Mouse (Mus musculus): ENCODE data around the gene Podn. TPM values are rescaled to one million over a fixed set of nuclear protein-coding genes. Genes with fewer than 3 reads are reported as not detected.

The Podn gene
- polyA plus RNA-seq, 1 experiment = 0.02 TPM

GRCm38 (mm10) chr4:108014466-108014865 lies 81.8 kb downstream of the Podn start:
- TF ChIP-seq CEBPB (IDR thresholded peaks at IDR 0.05; ENCODE audit: low read depth) (no peak), MAX (IDR thresholded peaks at IDR 0.05) (no peak), CTCF (IDR thresholded peaks at IDR 0.05; ENCODE audit: control insufficient read depth, insufficient read depth, insufficient read length) (no peak)

DNA sequence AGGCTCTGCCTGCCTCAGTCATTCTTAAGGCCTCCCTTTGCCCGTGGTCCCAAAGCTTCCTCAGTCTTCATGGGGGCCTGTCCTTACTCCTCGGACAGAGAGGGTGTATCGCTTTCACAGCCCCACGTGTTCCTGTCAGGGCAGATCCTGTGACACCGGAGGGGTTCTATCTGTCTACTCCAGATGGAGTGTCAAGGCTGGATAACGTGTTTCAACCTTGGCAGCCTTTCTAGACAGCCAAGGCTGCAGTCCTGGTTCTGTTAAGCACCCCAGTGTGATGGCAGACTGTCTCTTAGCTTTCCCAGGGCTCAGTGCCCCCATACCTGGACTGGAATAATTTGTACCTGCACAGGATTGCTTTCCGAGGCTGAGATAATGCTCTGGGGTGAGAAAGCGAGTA lies 87.7 kb downstream of the Podn start:
- Histone ChIP-seq H3K36me3 (ENCODE audit: control insufficient read depth, insufficient read depth) (no peaks in the 10 kb centered on the region), H3K27me3 (ENCODE audit: control insufficient read depth, insufficient read depth, insufficient read length) (peaks cover 28% of the 10 kb centered on the region), H3K79me3 (ENCODE audit: low read depth) (no peaks in the 10 kb centered on the region), H3K79me2 (ENCODE audit: control insufficient read depth, insufficient read depth) (no peaks in the 10 kb centered on the region), H3ac (ENCODE audit: control insufficient read depth, insufficient read length, low read depth) (no peak overlapping the region), H3K4me3 (ENCODE audit: insufficient read depth, poor library complexity, severe bottlenecking) (no peak overlapping the region)
- TF ChIP-seq FOSL1 (IDR thresholded peaks at IDR 0.05; ENCODE audit: insufficient read depth, low read length, poor library complexity, severe bottlenecking) (no peak), USF1 (IDR thresholded peaks at IDR 0.05; ENCODE audit: low read depth) (no peak), MYOG (IDR thresholded peaks at IDR 0.05; ENCODE audit: control insufficient read depth, extremely low read depth, insufficient read length) (no peak), CTCF (IDR thresholded peaks at IDR 0.05; ENCODE audit: control insufficient read depth, insufficient read depth, insufficient read length) (no peak), MYOD1 (IDR thresholded peaks at IDR 0.05; ENCODE audit: control insufficient read depth, insufficient read length, low read depth) (no peak)

More at GRCm38 (mm10) chr4:108014466-108014865, 81.8 kb downstream of the Podn start:
- H3K79me3 ChIP-seq (ENCODE audit: low read depth) = no peaks in the 10 kb centered on the region
- no peaks in the 10 kb centered on the region for H3K79me2 ChIP-seq (ENCODE audit: control insufficient read depth, insufficient read depth)
- H3K4me3 ChIP-seq (ENCODE audit: insufficient read depth, poor library complexity, severe bottlenecking) = no peak overlapping the region
- H3K27me3 ChIP-seq (ENCODE audit: control insufficient read depth, insufficient read depth, insufficient read length) = peaks cover 3% of the 10 kb centered on the region
- H3K36me3 ChIP-seq (ENCODE audit: control insufficient read depth, insufficient read depth) = no peaks in the 10 kb centered on the region
- H3ac ChIP-seq (ENCODE audit: control insufficient read depth, insufficient read length, low read depth) = no peak overlapping the region

DNA sequence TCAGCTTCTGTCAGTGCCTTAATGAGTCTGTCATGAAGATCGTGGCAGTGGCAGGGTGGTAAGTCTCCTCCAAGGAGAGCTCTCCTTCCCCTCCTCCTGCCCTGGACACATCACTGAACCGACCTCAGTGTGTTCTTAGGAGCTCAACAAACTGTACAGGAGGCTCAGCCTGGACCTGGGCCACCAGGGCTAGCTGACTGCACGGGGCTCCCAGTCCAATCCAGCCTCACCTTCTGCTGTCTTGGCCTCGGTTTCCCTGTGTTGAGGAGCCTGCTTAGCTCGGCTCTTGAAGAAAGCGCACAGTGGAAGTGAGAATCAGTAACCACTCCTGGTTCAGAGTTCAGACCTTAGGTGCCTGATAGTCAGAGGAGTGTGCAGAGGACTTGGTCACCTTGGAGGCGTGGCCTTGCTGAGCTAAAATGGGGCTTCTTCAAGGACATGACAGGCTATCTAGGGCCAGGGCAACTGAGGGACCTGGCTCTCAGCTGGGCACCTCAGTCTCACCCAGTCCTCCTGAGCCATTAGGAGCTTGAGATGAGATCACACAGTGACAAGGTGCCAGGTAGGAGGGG lies 88.6 kb downstream of the Podn start:
- no peak for TF ChIP-seq MYOD1 (IDR thresholded peaks at IDR 0.05; ENCODE audit: control insufficient read depth, insufficient read length, low read depth)
- TF ChIP-seq MAX (IDR thresholded peaks at IDR 0.05) = no peak
- no peak for TF ChIP-seq CTCF (IDR thresholded peaks at IDR 0.05; ENCODE audit: control insufficient read depth, insufficient read depth, insufficient read length)
- no peak for TF ChIP-seq CEBPB (IDR thresholded peaks at IDR 0.05; ENCODE audit: low read depth)
- TF ChIP-seq MYOG (IDR thresholded peaks at IDR 0.05; ENCODE audit: control insufficient read depth, extremely low read depth, insufficient read length) = no peak
- TF ChIP-seq FOSL1 (IDR thresholded peaks at IDR 0.05; ENCODE audit: insufficient read depth, low read length, poor library complexity, severe bottlenecking) = no peak
- TF ChIP-seq USF1 (IDR thresholded peaks at IDR 0.05; ENCODE audit: low read depth) = no peak
- H3K79me3 ChIP-seq (ENCODE audit: low read depth) = no peaks in the 10 kb centered on the region
- no peak overlapping the region for H3ac ChIP-seq (ENCODE audit: control insufficient read depth, insufficient read length, low read depth)
- no peaks in the 10 kb centered on the region for H3K79me2 ChIP-seq (ENCODE audit: control insufficient read depth, insufficient read depth)
- no peak overlapping the region for H3K4me3 ChIP-seq (ENCODE audit: insufficient read depth, poor library complexity, severe bottlenecking)
- peaks cover 28% of the 10 kb centered on the region for H3K27me3 ChIP-seq (ENCODE audit: control insufficient read depth, insufficient read depth, insufficient read length)
- no peaks in the 10 kb centered on the region for H3K36me3 ChIP-seq (ENCODE audit: control insufficient read depth, insufficient read depth)

DNA sequence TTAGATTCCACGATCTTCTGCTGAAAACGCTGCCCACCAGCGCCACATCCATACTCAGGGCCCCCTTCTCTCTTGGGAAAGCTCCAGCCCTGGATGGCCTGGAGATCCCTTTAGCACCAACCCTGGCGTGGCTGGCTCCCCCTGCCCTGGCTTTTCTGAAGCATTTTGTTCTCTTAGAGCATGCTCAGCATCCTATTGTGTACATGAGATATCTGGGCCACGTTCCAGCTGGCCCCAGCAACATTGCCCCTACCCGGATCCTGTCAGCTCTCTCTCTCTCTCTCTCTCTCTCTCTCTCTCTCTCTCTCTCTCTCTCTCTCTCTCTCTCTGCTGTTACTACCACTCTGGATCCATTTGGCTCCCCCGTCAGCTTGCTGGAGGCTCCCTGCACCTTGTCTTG lies 90.9 kb downstream of the Podn start:
- Histone ChIP-seq H3ac (ENCODE audit: control insufficient read depth, insufficient read length, low read depth) (no peak overlapping the region), H3K79me3 (ENCODE audit: low read depth) (no peaks in the 10 kb centered on the region), H3K27me3 (ENCODE audit: control insufficient read depth, insufficient read depth, insufficient read length) (peaks cover 28% of the 10 kb centered on the region), H3K4me3 (ENCODE audit: insufficient read depth, poor library complexity, severe bottlenecking) (no peak overlapping the region), H3K79me2 (ENCODE audit: control insufficient read depth, insufficient read depth) (no peaks in the 10 kb centered on the region), H3K36me3 (ENCODE audit: control insufficient read depth, insufficient read depth) (no peaks in the 10 kb centered on the region)
- TF ChIP-seq FOSL1 (IDR thresholded peaks at IDR 0.05; ENCODE audit: insufficient read depth, low read length, poor library complexity, severe bottlenecking) (no peak), CEBPB (IDR thresholded peaks at IDR 0.05; ENCODE audit: low read depth) (no peak), MYOD1 (IDR thresholded peaks at IDR 0.05; ENCODE audit: control insufficient read depth, insufficient read length, low read depth) (no peak), MYOG (IDR thresholded peaks at IDR 0.05; ENCODE audit: control insufficient read depth, extremely low read depth, insufficient read length) (no peak), CTCF (IDR thresholded peaks at IDR 0.05; ENCODE audit: control insufficient read depth, insufficient read depth, insufficient read length) (no peak), MAX (IDR thresholded peaks at IDR 0.05) (no peak), USF1 (IDR thresholded peaks at IDR 0.05; ENCODE audit: low read depth) (no peak)

DNA sequence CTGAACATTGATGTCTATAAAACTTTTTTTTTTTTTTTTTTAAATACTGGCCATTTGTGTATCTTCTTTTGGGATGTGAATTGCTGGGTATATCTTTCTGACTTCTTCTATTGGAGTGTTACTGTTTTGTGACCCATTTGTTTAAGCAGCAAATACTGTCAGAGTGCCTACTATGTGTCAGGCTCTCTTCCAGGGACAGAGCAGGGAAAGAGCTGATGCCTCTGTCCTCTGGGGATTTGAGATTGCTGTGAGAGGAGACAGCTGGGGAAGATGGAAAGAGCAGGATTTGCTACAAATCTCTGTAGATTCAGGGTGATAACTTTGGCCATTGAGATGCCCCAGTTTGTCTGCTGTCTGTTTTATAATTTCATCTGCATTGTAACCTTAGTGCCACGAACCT lies 96.9 kb downstream of the Podn start:
- no peak overlapping the region for H3ac ChIP-seq (ENCODE audit: control insufficient read depth, insufficient read length, low read depth)
- TF ChIP-seq USF1 (IDR thresholded peaks at IDR 0.05; ENCODE audit: low read depth) = no peak
- TF ChIP-seq MYOD1 (IDR thresholded peaks at IDR 0.05; ENCODE audit: control insufficient read depth, insufficient read length, low read depth) = no peak
- no peak for TF ChIP-seq CEBPB (IDR thresholded peaks at IDR 0.05; ENCODE audit: low read depth)
- TF ChIP-seq FOSL1 (IDR thresholded peaks at IDR 0.05; ENCODE audit: insufficient read depth, low read length, poor library complexity, severe bottlenecking) = no peak
- no peak for TF ChIP-seq MYOG (IDR thresholded peaks at IDR 0.05; ENCODE audit: control insufficient read depth, extremely low read depth, insufficient read length)
- no peak for TF ChIP-seq CTCF (IDR thresholded peaks at IDR 0.05; ENCODE audit: control insufficient read depth, insufficient read depth, insufficient read length)
- TF ChIP-seq MAX (IDR thresholded peaks at IDR 0.05) = no peak
- no peaks in the 10 kb centered on the region for H3K79me2 ChIP-seq (ENCODE audit: control insufficient read depth, insufficient read depth)
- no peak overlapping the region for H3K4me3 ChIP-seq (ENCODE audit: insufficient read depth, poor library complexity, severe bottlenecking)
- no peaks in the 10 kb centered on the region for H3K27me3 ChIP-seq (ENCODE audit: control insufficient read depth, insufficient read depth, insufficient read length)
- H3K79me3 ChIP-seq (ENCODE audit: low read depth) = no peaks in the 10 kb centered on the region
- H3K36me3 ChIP-seq (ENCODE audit: control insufficient read depth, insufficient read depth) = no peaks in the 10 kb centered on the region
